Mouse (Mus musculus): ENCODE measurements around the gene Nup210. TPM values are rescaled to one million over a fixed set of nuclear protein-coding genes. Genes with fewer than 3 reads are reported as not detected.

Nup210 gene
- polyA plus RNA-seq, 2 experiments: 12.6 to 18.9 TPM

DNA sequence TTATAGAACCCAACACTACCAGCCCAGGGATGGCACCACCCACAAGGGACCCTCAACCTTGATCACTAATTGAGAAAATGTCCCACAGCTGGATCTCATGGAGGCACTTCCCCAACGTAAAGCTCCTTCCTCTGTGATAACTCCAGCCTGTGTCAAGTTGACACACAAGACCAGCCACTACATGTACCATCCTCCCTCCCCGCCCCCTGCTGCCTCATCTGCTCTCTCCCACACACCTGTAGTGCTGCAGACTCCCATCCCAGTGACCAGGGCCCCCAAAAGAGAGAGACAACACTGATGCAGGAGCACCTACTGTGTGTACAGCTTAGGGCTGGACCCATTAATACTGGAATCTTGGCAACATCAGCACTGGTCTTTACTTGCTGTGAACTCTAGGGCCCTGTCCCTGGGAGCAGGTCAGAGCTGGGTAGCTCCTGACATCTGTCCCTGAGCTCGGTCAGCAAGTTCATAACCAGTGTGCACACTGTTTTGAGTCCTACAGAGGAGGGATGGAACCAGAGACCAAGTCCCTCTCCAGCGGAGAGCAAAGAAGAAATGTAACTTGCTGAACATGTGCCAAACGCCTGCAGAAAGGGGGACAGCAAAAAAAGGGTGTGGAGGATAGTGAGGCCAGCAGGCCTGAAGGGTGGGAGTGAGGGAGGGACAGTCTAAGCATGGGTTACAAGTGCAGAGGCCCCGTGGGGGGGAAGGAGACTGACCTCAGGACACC, 45.0 kb upstream of the Nup210 start:
- H3K4me2 ChIP-seq (replicated peaks; ENCODE audit: low read depth, low read length, severe bottlenecking): no peak overlapping the region
- H3K9ac ChIP-seq (ENCODE audit: low read depth, low read length, severe bottlenecking): no peak overlapping the region
- DNase-seq (ENCODE audit: low spot score) (no peak), ATAC-seq (ENCODE audit: low FRiP score, low read depth) (no peak)
- WGBS: 70% methylated on average over 6 of the region's 6 CpGs
- no peak for TF ChIP-seq POLR2A (IDR thresholded peaks at IDR 0.05; ENCODE audit: borderline replicate concordance, extremely low read depth, insufficient read depth, insufficient read length)
- peaks cover 36% of the 10 kb centered on the region for H3K4me1 ChIP-seq (ENCODE audit: control insufficient read depth, insufficient read depth, low read length)
- no peaks in the 10 kb centered on the region for H3K9me3 ChIP-seq (ENCODE audit: control insufficient read depth, low read length)
- H3K27ac ChIP-seq (replicated peaks; ENCODE audit: low read depth, low read length): no peak overlapping the region
- H3K4me3 ChIP-seq (replicated peaks; ENCODE audit: low read length): no peak overlapping the region
- H3K27me3 ChIP-seq (ENCODE audit: control insufficient read depth, insufficient read depth, low read length): no peaks in the 10 kb centered on the region
- H3K36me3 ChIP-seq (ENCODE audit: control insufficient read depth, insufficient read depth, low read length): peaks cover 12% of the 10 kb centered on the region

DNA sequence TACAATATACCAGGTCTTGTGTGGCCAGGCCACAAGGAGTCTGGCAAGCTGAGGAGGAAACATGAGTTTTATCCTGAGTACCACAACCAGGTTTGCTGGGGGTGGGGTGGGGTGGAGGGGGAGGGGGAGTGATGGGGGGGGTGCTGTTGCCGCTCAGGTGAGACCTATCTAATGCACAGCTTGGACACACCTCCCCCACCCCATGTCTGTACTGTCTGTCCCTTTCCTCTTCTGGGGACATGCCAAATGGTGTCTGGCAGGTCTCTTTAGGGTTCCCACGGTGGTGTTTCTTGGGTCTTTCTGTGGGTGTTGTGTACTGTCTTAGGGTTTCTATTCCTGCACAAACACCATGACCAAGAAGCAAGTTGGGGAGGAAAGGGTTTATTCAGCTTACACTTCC, 44.3 kb upstream of the Nup210 start:
- Histone ChIP-seq H3K27ac (replicated peaks; ENCODE audit: low read depth, low read length) (no peak overlapping the region), H3K4me1 (ENCODE audit: control insufficient read depth, insufficient read depth, low read length) (peaks cover 40% of the 10 kb centered on the region), H3K4me2 (replicated peaks; ENCODE audit: low read depth, low read length, severe bottlenecking) (no peak overlapping the region), H3K36me3 (ENCODE audit: control insufficient read depth, insufficient read depth, low read length) (0 out of 2 replicates have a peak, but pooled peaks cover 5% of the 10 kb centered on the region), H3K9me3 (ENCODE audit: control insufficient read depth, low read length) (no peaks in the 10 kb centered on the region), H3K27me3 (ENCODE audit: control insufficient read depth, insufficient read depth, low read length) (no peaks in the 10 kb centered on the region), H3K9ac (ENCODE audit: low read depth, low read length, severe bottlenecking) (no peak overlapping the region), H3K4me3 (replicated peaks; ENCODE audit: low read length) (no peak overlapping the region)
- TF ChIP-seq POLR2A (IDR thresholded peaks at IDR 0.05; ENCODE audit: borderline replicate concordance, extremely low read depth, insufficient read depth, insufficient read length): no peak
- ATAC-seq (ENCODE audit: low FRiP score, low read depth) (no peak), DNase-seq (ENCODE audit: low spot score) (no peak)
- WGBS: 65% methylated on average over 2 of the region's 2 CpGs

DNA sequence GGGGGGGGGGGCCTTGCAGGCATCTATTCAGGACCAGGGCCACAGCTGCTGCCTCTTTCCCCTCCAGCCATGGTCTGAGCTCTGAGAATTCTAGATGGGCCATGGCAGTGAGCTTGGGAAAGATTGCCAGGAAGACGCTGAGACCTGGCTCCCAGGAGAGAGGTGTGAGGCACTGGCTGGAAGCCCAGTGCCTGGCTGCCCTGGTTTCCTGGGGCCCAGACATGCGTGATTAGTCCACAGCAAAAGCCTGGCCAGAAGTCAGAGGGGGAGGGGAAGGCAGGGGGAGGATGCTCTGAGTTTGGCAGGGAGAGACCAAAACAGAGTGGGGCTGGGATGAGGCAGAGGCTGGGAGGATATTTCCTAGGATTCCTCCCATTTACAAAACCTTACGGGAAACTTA, 43.8 kb upstream of the Nup210 start:
- peak; percentile 52 for DNase-seq (ENCODE audit: low spot score)
- no peak for ATAC-seq (ENCODE audit: low FRiP score, low read depth)
- 0 out of 2 replicates have a peak, but pooled peaks cover 3% of the 10 kb centered on the region for H3K36me3 ChIP-seq (ENCODE audit: control insufficient read depth, insufficient read depth, low read length)
- 22% methylated on average over 3 of the region's 3 CpGs for WGBS
- no peak overlapping the region for H3K9ac ChIP-seq (ENCODE audit: low read depth, low read length, severe bottlenecking)
- H3K9me3 ChIP-seq (ENCODE audit: control insufficient read depth, low read length): no peaks in the 10 kb centered on the region
- no peak overlapping the region for H3K4me2 ChIP-seq (replicated peaks; ENCODE audit: low read depth, low read length, severe bottlenecking)
- peaks cover 40% of the 10 kb centered on the region for H3K4me1 ChIP-seq (ENCODE audit: control insufficient read depth, insufficient read depth, low read length)
- H3K4me3 ChIP-seq (replicated peaks; ENCODE audit: low read length): no peak overlapping the region
- H3K27ac ChIP-seq (replicated peaks; ENCODE audit: low read depth, low read length): peak overlapping the region; percentile 9; the same call in 1 of the 2 replicates
- H3K27me3 ChIP-seq (ENCODE audit: control insufficient read depth, insufficient read depth, low read length): no peaks in the 10 kb centered on the region
- TF ChIP-seq POLR2A (IDR thresholded peaks at IDR 0.05; ENCODE audit: borderline replicate concordance, extremely low read depth, insufficient read depth, insufficient read length): no peak

DNA sequence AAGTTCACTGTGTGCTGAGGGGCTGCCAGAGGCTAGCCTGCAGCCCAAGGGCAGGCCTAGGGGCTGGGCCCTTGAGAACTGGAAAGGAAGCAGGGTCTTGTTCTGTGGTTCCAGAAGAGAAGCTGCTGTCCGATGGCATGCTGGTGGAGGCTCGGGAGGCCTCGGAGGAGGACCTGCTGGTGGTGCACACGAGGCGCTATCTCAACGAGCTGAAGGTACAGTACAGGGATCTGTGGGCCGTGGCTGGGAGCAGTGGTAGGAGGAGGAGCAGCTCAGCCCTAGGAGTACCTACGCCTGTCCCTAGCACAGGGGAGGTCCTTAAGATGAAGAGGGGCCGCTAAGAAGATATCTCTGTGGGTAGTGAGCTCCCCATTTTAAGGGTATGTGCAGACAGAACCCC, 42.4 kb upstream of the Nup210 start:
- no peak for TF ChIP-seq POLR2A (IDR thresholded peaks at IDR 0.05; ENCODE audit: borderline replicate concordance, extremely low read depth, insufficient read depth, insufficient read length)
- H3K27me3 ChIP-seq (ENCODE audit: control insufficient read depth, insufficient read depth, low read length): no peaks in the 10 kb centered on the region

DNA sequence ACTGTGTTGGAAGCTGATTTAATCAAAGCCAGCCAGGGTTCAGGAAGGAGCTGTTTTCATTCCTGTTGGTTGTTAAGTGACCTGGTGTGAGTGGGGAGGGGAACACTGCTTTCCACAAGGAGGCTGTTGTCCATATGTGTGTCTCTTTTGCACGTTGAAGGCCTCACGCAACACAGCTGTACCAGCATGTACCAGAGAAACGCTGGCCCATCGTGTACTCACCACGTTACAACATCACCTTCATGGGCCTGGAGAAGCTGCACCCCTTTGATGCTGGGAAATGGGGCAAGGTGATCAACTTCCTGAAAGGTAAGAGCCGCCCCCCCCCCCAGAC, 40.6 kb upstream of the Nup210 start:
- Histone ChIP-seq H3K27me3 (ENCODE audit: control insufficient read depth, insufficient read depth, low read length) (no peaks in the 10 kb centered on the region), H3K4me3 (replicated peaks; ENCODE audit: low read length) (peak overlapping the region; percentile 64), H3K9ac (ENCODE audit: low read depth, low read length, severe bottlenecking) (peak overlapping the region; percentile 71), H3K9me3 (ENCODE audit: control insufficient read depth, low read length) (no peaks in the 10 kb centered on the region), H3K4me2 (replicated peaks; ENCODE audit: low read depth, low read length, severe bottlenecking) (peak overlapping the region; percentile 72), H3K36me3 (ENCODE audit: control insufficient read depth, insufficient read depth, low read length) (0 out of 2 replicates have a peak, but pooled peaks cover 3% of the 10 kb centered on the region), H3K27ac (replicated peaks; ENCODE audit: low read depth, low read length) (peak overlapping the region; percentile 82), H3K4me1 (ENCODE audit: control insufficient read depth, insufficient read depth, low read length) (peaks cover 42% of the 10 kb centered on the region)
- TF ChIP-seq POLR2A (IDR thresholded peaks at IDR 0.05; ENCODE audit: borderline replicate concordance, extremely low read depth, insufficient read depth, insufficient read length): no peak
- 10% methylated on average over 5 of the region's 6 CpGs for WGBS
- DNase-seq (ENCODE audit: low spot score): no peak
- no peak for ATAC-seq (ENCODE audit: low FRiP score, low read depth)

More for the DNA sequence above, 42.4 kb upstream of the Nup210 start:
- WGBS: 85% methylated on average over 9 of the region's 9 CpGs
- no peak overlapping the region for H3K4me3 ChIP-seq (replicated peaks; ENCODE audit: low read length)
- no peak overlapping the region for H3K9ac ChIP-seq (ENCODE audit: low read depth, low read length, severe bottlenecking)
- H3K9me3 ChIP-seq (ENCODE audit: control insufficient read depth, low read length): no peaks in the 10 kb centered on the region
- H3K4me2 ChIP-seq (replicated peaks; ENCODE audit: low read depth, low read length, severe bottlenecking): 0 out of 2 replicates have a peak overlapping the region, but pooled peaks have one; percentile 15
- H3K4me1 ChIP-seq (ENCODE audit: control insufficient read depth, insufficient read depth, low read length): peaks cover 40% of the 10 kb centered on the region
- DNase-seq (ENCODE audit: low spot score) (no peak), ATAC-seq (ENCODE audit: low FRiP score, low read depth) (no peak)
- H3K27ac ChIP-seq (replicated peaks; ENCODE audit: low read depth, low read length): no peak overlapping the region
- 0 out of 2 replicates have a peak, but pooled peaks cover 3% of the 10 kb centered on the region for H3K36me3 ChIP-seq (ENCODE audit: control insufficient read depth, insufficient read depth, low read length)

Measured in limb, embryonic 14.5 days (tissue).